Mouse (Mus musculus) heart, adult 2 months (tissue): ENCODE results near the gene Bcat2. TPM values are rescaled to one million over a fixed set of nuclear protein-coding genes. Genes with fewer than 3 reads are reported as not detected.

Source experiments
- DNase-seq, 2 experiments: peaks; one replicate each; pipeline ENCODE4 v3.0.0; 2021
- H3K27ac ChIP-seq: fragments of 200-600 bp; 2 replicates; pipeline ENCODE4 v1.8.1; 2022
- H3K27me3 ChIP-seq: fragments of 200-500 bp; 2 replicates; pipeline ENCODE4 v1.6.1; 2012; ENCODE audit warnings: mild to moderate bottlenecking, low read length, inconsistent platforms, mixed read lengths; ENCODE audit not compliant: control insufficient read depth, insufficient read depth
- H3K36me3 ChIP-seq: fragments of 200-500 bp; 2 replicates; pipeline ENCODE4 v1.6.1; 2012; ENCODE audit warnings: low read length, inconsistent platforms; ENCODE audit not compliant: control insufficient read depth, insufficient read depth
- H3K4me1 ChIP-seq: fragments of 200-500 bp; 2 replicates; pipeline ENCODE4 v1.6.1; 2011; ENCODE audit warnings: low read length; ENCODE audit not compliant: control insufficient read depth, insufficient read depth
- H3K4me3 ChIP-seq: fragments of 200-600 bp; 2 replicates; pipeline ENCODE4 v1.8.1; 2022
- H3K79me2 ChIP-seq: fragments of 200-500 bp; replicated peaks from 2 replicates; pipeline ENCODE4 v1.6.1; 2012; ENCODE audit warnings: mild to moderate bottlenecking, inconsistent platforms, low read length, moderate library complexity, mixed read lengths; ENCODE audit not compliant: control insufficient read depth, insufficient read depth
- H3K9ac ChIP-seq: fragments of 200-500 bp; 2 replicates; pipeline ENCODE4 v1.6.1; 2012; ENCODE audit warnings: low read depth, mild to moderate bottlenecking, control low read depth, inconsistent platforms, low read length, mixed read lengths
- CTCF ChIP-seq: fragments of 200-600 bp; IDR thresholded peaks from 2 replicates; pipeline ENCODE4 v1.8.1; 2022; ENCODE audit warnings: antibody characterized with exemption, mild to moderate bottlenecking, moderate library complexity
- EP300 ChIP-seq: fragments of 200-500 bp; IDR thresholded peaks from 2 replicates; pipeline ENCODE4 v1.6.1; 2011; ENCODE audit warnings: low read depth, low read length, control low read depth; ENCODE audit not compliant: insufficient read depth
- POLR2A ChIP-seq: fragments of 200-500 bp; IDR thresholded peaks from 2 replicates; pipeline ENCODE4 v1.6.1; 2011; ENCODE audit warnings: mild to moderate bottlenecking, low read depth, low read length, control low read depth; ENCODE audit not compliant: insufficient read depth
- WGBS: fragments of 180-500 bp; shearing (Covaris S2); methylation state at CpG from one replicate; pipeline ENCODE4 v1.1.7; 2018; 5-methylcytosine and 5-hydroxymethylcytosine counted together
- intact Hi-C: fragments of 180-260 bp; cut with DNase I; formaldehyde crosslinking; loops from one replicate; pipeline ENCODE4 v1.15.1; 2025
- polyA plus RNA-seq: library from polyadenylated mRNA; depleted of rRNA; stranded (reverse); fragments of >200 nt; gene quantifications from 2 replicates; pipeline ENCODE4 v1.2.3, GENCODE M21; 2012
- total RNA-seq, 2 experiments: library from RNA; stranded (reverse); gene quantifications; 2 replicates each; pipeline ENCODE4 v1.2.3; 2021

Gene Bcat2
- total and polyA plus RNA-seq, 3 experiments, result 142 to 306 (median 219) TPM

GRCm38 (mm10) chr7:45598960-45599879 is 29.3 kb downstream of the Bcat2 start:
- intact Hi-C loops, result no loop called here
- Histone ChIP-seq H3K79me2 (no peaks in the 10 kb centered on the region), H3K4me3 (no peak overlapping the region), H3K27me3 (no peaks in the 10 kb centered on the region), H3K9ac (no peak overlapping the region), H3K27ac (no peak overlapping the region), H3K36me3 (no peaks in the 10 kb centered on the region), H3K4me1 (no peaks in the 10 kb centered on the region)
- 52% methylated on average over 18 of the region's 18 CpGs for WGBS
- DNase-seq, result no peak
- TF ChIP-seq CTCF (no peak), EP300 (no peak), POLR2A (no peak)

DNA sequence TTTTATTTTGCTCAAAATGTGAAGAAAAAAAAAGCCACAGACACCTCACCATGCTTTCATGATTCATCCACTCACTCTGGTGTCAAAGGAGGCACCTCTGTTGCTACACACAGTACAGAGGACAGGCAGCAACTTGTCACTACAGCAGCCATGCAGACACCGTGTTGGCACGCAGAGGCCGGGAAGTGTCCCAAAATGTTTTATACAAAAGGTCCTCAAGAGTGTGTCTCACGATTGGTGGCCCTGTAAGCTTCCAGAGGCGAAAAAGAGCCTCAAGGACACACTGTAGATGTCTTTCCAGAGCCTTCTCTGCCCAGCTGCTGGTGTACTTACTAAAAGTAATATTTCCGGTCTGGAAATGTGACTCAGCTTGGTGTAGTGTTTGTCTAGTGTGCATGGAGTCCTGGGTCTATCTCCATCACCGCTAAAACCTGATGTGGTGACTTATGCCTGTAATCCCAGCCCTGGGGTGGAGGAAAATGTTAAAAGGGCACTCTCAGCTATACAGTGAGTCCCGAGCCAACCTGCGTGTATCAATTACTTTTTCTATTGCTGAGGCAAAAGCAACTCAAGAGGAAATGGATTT is 35.8 kb downstream of the Bcat2 start:
- Histone ChIP-seq H3K9ac (no peak overlapping the region), H3K27ac (no peak overlapping the region), H3K4me3 (no peak overlapping the region), H3K27me3 (no peaks in the 10 kb centered on the region), H3K79me2 (no peaks in the 10 kb centered on the region), H3K4me1 (no peaks in the 10 kb centered on the region), H3K36me3 (no peaks in the 10 kb centered on the region)
- WGBS, result 57% methylated on average over 9 of the region's 9 CpGs
- TF ChIP-seq CTCF (no peak), POLR2A (no peak), EP300 (no peak)
- intact Hi-C loops, result no loop called here
- DNase-seq, result no peak

- TF ChIP-seq POLR2A (no peak), CTCF (no peak), EP300 (no peak)
- H3K27me3 ChIP-seq, result no peaks in the 10 kb centered on the region
- H3K36me3 ChIP-seq, result no peaks in the 10 kb centered on the region
- no peak for DNase-seq
- intact Hi-C loops, result no loop called here
- H3K9ac ChIP-seq, result no peak overlapping the region
- no peaks in the 10 kb centered on the region for H3K79me2 ChIP-seq
- no peak overlapping the region for H3K27ac ChIP-seq
- no peaks in the 10 kb centered on the region for H3K4me1 ChIP-seq
- WGBS, result 74% methylated on average over 1 of the region's 1 CpGs
- no peak overlapping the region for H3K4me3 ChIP-seq
Measured at GRCm38 (mm10) chr7:45609511-45609910, 39.6 kb downstream of the Bcat2 start.

GRCm38 (mm10) chr7:45616277-45616676 is 46.3 kb downstream of the Bcat2 start:
- peak in 1 of 2 experiments; percentile 28 for DNase-seq
- Histone ChIP-seq H3K27ac (no peak overlapping the region), H3K4me1 (no peaks in the 10 kb centered on the region; the same call in 1 of the 2 replicates), H3K36me3 (no peaks in the 10 kb centered on the region), H3K9ac (no peak overlapping the region), H3K27me3 (no peaks in the 10 kb centered on the region), H3K4me3 (no peak overlapping the region), H3K79me2 (no peaks in the 10 kb centered on the region)
- intact Hi-C loops, result no loop called here
- no peak for TF ChIP-seq CTCF
- no peak for TF ChIP-seq POLR2A
- WGBS, result 51% methylated on average over 6 of the region's 6 CpGs

DNA sequence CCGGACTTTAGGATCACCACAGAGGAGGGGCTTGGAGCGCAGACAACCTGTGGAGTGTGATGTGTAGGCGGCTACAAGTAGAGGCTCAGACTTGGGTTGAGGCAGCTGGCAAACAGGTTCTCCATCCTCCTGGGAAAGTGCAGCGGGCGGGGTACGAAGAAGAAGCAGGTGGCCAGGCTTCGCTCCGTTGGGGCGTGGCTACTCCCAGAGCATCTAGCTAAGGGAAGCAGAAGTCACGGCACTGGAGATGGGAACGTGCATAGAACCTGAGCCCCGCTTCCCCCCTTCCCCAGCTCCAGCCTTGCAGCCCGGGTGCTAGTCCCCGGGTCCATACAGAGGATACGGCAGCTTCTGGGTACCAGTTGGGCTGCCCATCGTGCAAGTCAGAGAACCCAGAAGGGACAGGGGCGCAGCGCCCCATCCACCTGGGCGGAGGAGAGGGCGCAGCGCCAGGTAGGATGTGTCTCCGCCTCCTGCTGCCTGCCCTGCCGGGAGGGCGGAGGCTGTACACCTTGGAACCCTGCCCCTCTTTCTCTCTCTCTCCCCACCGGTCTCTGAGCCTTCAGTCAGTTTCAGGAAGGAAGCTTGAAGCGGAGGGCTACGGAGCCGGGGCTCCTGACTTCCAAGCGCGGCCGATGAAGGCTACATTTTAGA is 47.2 kb downstream of the Bcat2 start, which contains the start of gene Fut1:
Gene Fut1, plus strand, starts transcription at position 248 of the 654 bp plus-strand sequence.
- Histone ChIP-seq H3K27me3 (no peaks in the 10 kb centered on the region), H3K79me2 (no peaks in the 10 kb centered on the region), H3K4me3 (no peak within 1 kb of the TSS), H3K36me3 (no peaks in the 10 kb centered on the region), H3K27ac (no peak within 1 kb of the TSS), H3K4me1 (no peaks in the 10 kb centered on the region; the same call in 1 of the 2 replicates), H3K9ac (no peak within 1 kb of the TSS)
- no peak for DNase-seq
- intact Hi-C loops, result no loop called here
- TF ChIP-seq EP300, result no peak
- no peak for TF ChIP-seq CTCF
- no peak for TF ChIP-seq POLR2A
- 20% methylated on average over 31 of the region's 31 CpGs for WGBS

DNA sequence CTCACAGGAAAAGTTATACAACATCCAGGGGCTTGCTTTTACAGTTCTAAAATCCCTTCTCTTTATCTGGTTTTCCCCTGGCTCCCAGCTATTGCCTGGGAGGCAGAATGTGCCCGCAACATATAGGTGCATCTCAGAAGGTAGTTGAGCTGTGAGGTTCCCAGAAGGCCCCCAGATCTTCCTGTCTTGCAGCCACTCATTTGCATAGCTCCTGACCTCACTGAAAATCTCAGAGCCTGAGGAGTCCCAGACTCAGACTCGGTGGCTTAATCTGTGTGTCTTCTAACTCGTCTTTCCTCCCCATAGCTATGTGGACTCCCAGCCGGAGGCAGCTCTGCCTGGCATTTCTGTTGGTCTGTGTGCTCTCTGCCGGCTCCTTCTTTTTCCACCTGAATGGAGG is 48.4 kb downstream of the Bcat2 start:
- Histone ChIP-seq H3K4me3 (no peak overlapping the region), H3K9ac (no peak overlapping the region), H3K4me1 (no peaks in the 10 kb centered on the region; the same call in 1 of the 2 replicates), H3K79me2 (no peaks in the 10 kb centered on the region), H3K27ac (no peak overlapping the region), H3K27me3 (no peaks in the 10 kb centered on the region), H3K36me3 (no peaks in the 10 kb centered on the region)
- WGBS, result 85% methylated on average over 5 of the region's 5 CpGs
- TF ChIP-seq POLR2A (no peak), EP300 (no peak), CTCF (no peak)
- intact Hi-C loops, result no loop called here
- no peak for DNase-seq
